Mouse (Mus musculus) 3134 (cell line): Measurements from ENCODE around the gene Ctf2.

Experiments
- DNase-seq: peaks from one replicate; pipeline ENCODE4 v3.0.0-alpha.2; 2011; ENCODE audit warnings: low spot score; ENCODE audit not compliant: insufficient read length; ENCODE audit errors: extremely low read depth

The Ctf2 gene

GRCm38 (mm10) chr7:127761026-127761425, 29.1 kb upstream of the Ctf2 start:
- peak; percentile 48 for DNase-seq

- DNase-seq, result no peak
These were observed 28.5 kb upstream of the Ctf2 start for GRCm38 (mm10) chr7:127760478-127760877.

GRCm38 (mm10) chr7:127759716-127760115, 27.8 kb upstream of the Ctf2 start:
- no peak for DNase-seq

GRCm38 (mm10) chr7:127753741-127754140, 21.8 kb upstream of the Ctf2 start:
- no peak for DNase-seq

- no peak for DNase-seq
These were observed 21.2 kb upstream of the Ctf2 start for GRCm38 (mm10) chr7:127753158-127753557.

GRCm38 (mm10) chr7:127752069-127752468, 20.1 kb upstream of the Ctf2 start:
- DNase-seq, result no peak

- no peak for DNase-seq
These were observed 19.7 kb upstream of the Ctf2 start for GRCm38 (mm10) chr7:127751619-127752018.

GRCm38 (mm10) chr7:127750131-127751127, 18.5 kb upstream of the Ctf2 start:
- DNase-seq, result no peak

GRCm38 (mm10) chr7:127748235-127748560, 16.2 kb upstream of the Ctf2 start:
- no peak for DNase-seq

- no peak for DNase-seq
These were observed 15.7 kb upstream of the Ctf2 start for GRCm38 (mm10) chr7:127747559-127748234.

GRCm38 (mm10) chr7:127746494-127747491, 14.8 kb upstream of the Ctf2 start:
- DNase-seq, result peak; percentile 44

- DNase-seq, result peak; percentile 93
These were observed 13.9 kb upstream of the Ctf2 start for GRCm38 (mm10) chr7:127745652-127746493.

GRCm38 (mm10) chr7:127745251-127745651, 13.3 kb upstream of the Ctf2 start:
- no peak for DNase-seq

- peak; percentile 48 for DNase-seq
These were observed 12.5 kb upstream of the Ctf2 start, which contains the start of gene Fbxl19 for GRCm38 (mm10) chr7:127744366-127745045. Gene Fbxl19, plus strand, starts transcription at chr7:127744543.

GRCm38 (mm10) chr7:127730170-127730569, 1.8 kb downstream of the Ctf2 start:
- no peak for DNase-seq

GRCm38 (mm10) chr7:127727898-127728297, 4.1 kb downstream of the Ctf2 start:
- DNase-seq, result no peak

GRCm38 (mm10) chr7:127725924-127726323, 6.0 kb downstream of the Ctf2 start:
- DNase-seq, result no peak

- DNase-seq, result no peak
These were observed 6.5 kb downstream of the Ctf2 start for GRCm38 (mm10) chr7:127725490-127725889.

GRCm38 (mm10) chr7:127719258-127719657, 12.7 kb downstream of the Ctf2 start:
- no peak for DNase-seq
